Mouse (Mus musculus): ENCODE data around the gene Mgat1.

DNA sequence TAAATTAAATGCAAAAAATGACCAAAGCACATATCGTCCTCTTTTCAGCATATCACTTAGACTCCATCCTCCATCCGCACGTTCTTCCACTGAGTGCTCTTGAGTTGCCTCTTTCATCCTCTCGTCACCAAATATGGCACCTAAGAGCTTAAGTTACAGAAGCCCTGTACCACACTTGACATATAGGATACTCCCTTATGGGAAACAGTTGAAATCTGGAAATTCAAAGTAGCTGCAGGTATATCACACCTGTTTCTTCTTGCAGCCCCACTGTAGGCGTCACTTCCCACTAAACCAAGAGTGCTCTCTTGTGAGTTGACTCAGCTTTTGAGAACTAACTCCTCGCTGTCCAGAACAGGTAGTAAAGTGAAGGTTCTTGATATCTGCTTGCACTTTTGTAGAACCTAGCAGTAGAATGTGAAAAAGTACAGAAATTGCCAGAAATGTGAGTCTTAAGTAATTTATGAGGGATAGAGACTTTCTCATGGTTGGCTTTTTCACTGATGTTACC is 38.9 kb upstream of the Mgat1 start:
- no peak for TF ChIP-seq CTCF (IDR thresholded peaks at IDR 0.05; ENCODE audit: extremely low read depth, insufficient read length, insufficient replicate concordance, low read depth, low read length)
- no peak for TF ChIP-seq POLR2A (IDR thresholded peaks at IDR 0.05; ENCODE audit: low read depth, low read length)

All from small intestine, adult 2 months (tissue).